Mouse (Mus musculus): Measurements from ENCODE around the gene Krtap16-1.

DNA sequence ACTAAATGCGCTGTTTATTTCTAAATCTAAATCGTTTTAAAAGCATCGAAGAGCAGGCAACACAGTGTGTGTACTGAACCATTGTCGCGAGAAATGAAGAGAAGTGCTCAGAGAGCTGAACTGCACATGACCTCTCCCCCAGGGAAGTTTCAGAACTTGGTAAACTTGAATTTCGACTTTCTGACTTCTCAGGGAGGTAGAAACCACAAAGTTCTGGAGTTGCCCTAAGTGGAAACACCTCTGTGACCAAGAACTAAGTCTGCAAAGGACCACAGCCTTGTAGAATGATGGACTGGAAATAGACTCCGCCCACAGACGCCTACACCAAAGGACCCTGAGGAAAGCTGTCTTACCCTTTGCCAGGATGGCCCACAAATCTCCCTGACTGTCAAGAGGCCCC, 19.5 kb upstream of the Krtap16-1 start:
- TF ChIP-seq TCF12 (IDR thresholded peaks at IDR 0.05; ENCODE audit: low read depth, low read length), result no peak
- TF ChIP-seq CTCF (conservative IDR thresholded peaks at IDR 0.05 in 1 of 2, IDR thresholded peaks at IDR 0.05 in 1 of 2; ENCODE audit: low read depth in 2 of 2, low read length in 2 of 2), result no peak
- TF ChIP-seq EP300 (IDR thresholded peaks at IDR 0.05; ENCODE audit: low read length), result no peak
- TF ChIP-seq BHLHE40 (IDR thresholded peaks at IDR 0.05; ENCODE audit: low read depth, low read length), result no peak
- no peak for TF ChIP-seq NRF1 (IDR thresholded peaks at IDR 0.05; ENCODE audit: low read depth, low read length)
- no peak for TF ChIP-seq ZNF384 (IDR thresholded peaks at IDR 0.05; ENCODE audit: low read depth, low read length)
- TF ChIP-seq USF1 (IDR thresholded peaks at IDR 0.05; ENCODE audit: low read depth, low read length), result no peak
- TF ChIP-seq POLR2AphosphoS2 (IDR thresholded peaks at IDR 0.05; ENCODE audit: low read depth, low read length), result no peak
- TF ChIP-seq MYC (IDR thresholded peaks at IDR 0.05; ENCODE audit: low read depth, low read length), result no peak
- no peak for TF ChIP-seq RCOR1 (conservative IDR thresholded peaks at IDR 0.05; ENCODE audit: low read depth, low read length)
- TF ChIP-seq ZMIZ1 (IDR thresholded peaks at IDR 0.05; ENCODE audit: low read depth, low read length), result no peak
- TF ChIP-seq NELFE (IDR thresholded peaks at IDR 0.05; ENCODE audit: low read depth, low read length), result no peak
- no peak for TF ChIP-seq POLR2A (IDR thresholded peaks at IDR 0.05; ENCODE audit: low read depth, low read length)

Measured in CH12.LX (cell line).